Mouse (Mus musculus) CD4-positive, CD25-positive, alpha-beta regulatory T cell, adult 9 weeks (primary cell): ENCODE data around the gene Igfbp2. TPM values are rescaled to one million over a fixed set of nuclear protein-coding genes. Genes with fewer than 3 reads are reported as not detected.

ENCODE experiments used
- polyA plus RNA-seq: library from polyadenylated mRNA; unstranded; fragments of 100-300 nt; shearing (Covaris generic); gene quantifications from one replicate; pipeline ENCODE4 v1.2.1, GENCODE M21; 2017

Igfbp2 gene
- not detected for polyA plus RNA-seq

DNA sequence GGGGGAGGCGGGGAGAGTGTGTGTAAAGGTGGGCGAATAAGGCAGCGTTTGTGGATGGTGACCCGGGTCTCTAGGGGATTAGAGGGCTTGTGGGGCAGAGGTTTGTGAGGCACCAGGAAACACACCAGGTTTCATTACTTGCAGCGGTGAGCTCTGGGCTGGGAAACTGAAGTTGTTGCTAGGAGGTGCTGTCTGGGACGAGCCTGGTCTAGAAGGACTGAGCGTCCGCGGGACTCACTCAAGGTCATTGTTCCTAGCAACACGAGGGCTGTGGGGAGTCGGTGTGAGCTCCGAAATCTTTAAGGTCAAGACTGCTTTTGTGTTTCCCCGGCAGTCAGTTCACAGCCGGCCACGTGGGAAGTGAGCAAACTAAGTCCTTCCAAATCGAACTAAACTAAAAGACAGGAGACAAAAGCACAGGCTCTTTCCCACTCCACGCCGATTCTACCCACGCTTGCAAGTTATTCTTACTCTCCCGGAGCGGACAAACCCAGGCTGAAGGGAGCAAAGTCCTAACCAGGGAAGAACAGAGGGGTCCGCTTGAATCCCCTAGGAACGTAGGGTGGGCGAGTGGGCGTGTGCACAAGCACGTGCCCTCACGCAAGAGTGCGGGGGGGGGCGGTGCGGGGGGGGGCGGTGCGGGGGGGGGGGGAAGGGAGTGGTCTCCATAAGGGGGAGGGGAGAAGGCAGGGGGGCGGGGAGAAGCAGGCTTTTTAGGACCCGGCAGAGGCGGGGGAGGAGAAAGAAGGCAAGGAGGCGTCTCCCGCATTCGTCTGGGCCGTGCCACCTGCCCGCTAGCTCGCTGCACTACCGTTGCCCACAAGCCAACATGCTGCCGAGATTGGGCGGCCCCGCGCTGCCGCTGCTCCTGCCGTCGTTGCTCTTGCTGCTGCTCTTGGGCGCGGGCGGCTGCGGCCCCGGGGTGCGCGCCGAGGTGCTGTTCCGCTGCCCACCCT lies at the start of gene Igfbp2:
Gene Igfbp2 (plus strand): TSS at position 753 of the 956 bp plus-strand sequence.

GRCm38 (mm10) chr1:72874287-72875211 lies 50.2 kb downstream of the Igfbp2 start, which contains the start of gene Igfbp5:
Gene Igfbp5, minus strand, starts transcription at chr1:72874884.

Other genes with a start within 250 kb of the Igfbp2 start
- 25.0 TPM for gene Smarcal1, start 241.3 kb upstream of the Igfbp2 start, polyA plus RNA-seq
- not detected for gene Ankar, start 123.9 kb upstream of the Igfbp2 start, polyA plus RNA-seq
- gene Rpl37a, start 113.2 kb upstream of the Igfbp2 start, polyA plus RNA-seq, result 3,197 TPM
- not detected for gene Igfbp5, start 50.4 kb downstream of the Igfbp2 start, polyA plus RNA-seq
- not detected for gene Tnp1, start 191.4 kb downstream of the Igfbp2 start, polyA plus RNA-seq